10 mouse cellular contexts compared by ENCODE assay signal in genomic region chr1:151944457-151945223, GRCm38 (mm10).
DNase-seq lines count a peak whose midpoint lies in the region; ATAC-seq and TF ChIP-seq lines count a peak whose summit lies in the region.
"Had no signal": no experiment of that assay in that cellular context is flagged by ENCODE, and none has a peak within 500 bp of the region (broad histone marks: within the 10 kb centered on the region; RNA-seq: fewer than 3 reads in every experiment).

No protein-coding gene starts in this region.

- no peak overlapping the region for H3K9ac ChIP-seq in heart, embryonic 11.5 days (ENCODE audit: low read depth, low read length)
- H3K9ac ChIP-seq in hindbrain, embryonic 16.5 days (ENCODE audit: low read depth, low read length), result no peak overlapping the region
- no peak overlapping the region for H3K9ac ChIP-seq in midbrain, postnatal 0 days (replicated peaks; ENCODE audit: low read length, poor library complexity, severe bottlenecking)
- H3K9ac ChIP-seq: limb, embryonic 13.5 days had no signal

- H3K27me3 ChIP-seq in heart, embryonic 10.5 days (ENCODE audit: insufficient read depth, poor library complexity, severe bottlenecking), result no peaks in the 10 kb centered on the region
- no peaks in the 10 kb centered on the region for H3K27me3 ChIP-seq in heart, embryonic 11.5 days (ENCODE audit: control insufficient read depth, insufficient read depth, low read length)
- H3K27me3 ChIP-seq in hindbrain, embryonic 16.5 days (replicated peaks; ENCODE audit: control insufficient read depth, insufficient read depth, low read length), result no peaks in the 10 kb centered on the region
- H3K27me3 ChIP-seq in midbrain, postnatal 0 days (ENCODE audit: insufficient read depth, low read length), result no peaks in the 10 kb centered on the region
- H3K27me3 ChIP-seq: limb, embryonic 13.5 days had no signal

- H3K4me3 ChIP-seq in heart, embryonic 10.5 days, result no peak overlapping the region
- no peak overlapping the region for H3K4me3 ChIP-seq in heart, embryonic 11.5 days (ENCODE audit: low read depth, low read length)
- no peak overlapping the region for H3K4me3 ChIP-seq in hindbrain, embryonic 16.5 days (ENCODE audit: low read length)
- H3K4me3 ChIP-seq in midbrain, postnatal 0 days (ENCODE audit: low read depth, low read length), result no peak overlapping the region
- H3K4me3 ChIP-seq: limb, embryonic 13.5 days had no signal

- no peak for TF ChIP-seq CTCF in midbrain, postnatal 0 days (IDR thresholded peaks at IDR 0.05)

- no peak for ATAC-seq in heart, embryonic 11.5 days (replicated peaks; ENCODE audit: insufficient number of reproducible peaks, low FRiP score, low TSS enrichment)
- peak; percentile 50; the same call in 1 of the 2 replicates for ATAC-seq in common myeloid progenitor, adult 5-6 weeks (replicated peaks; ENCODE audit: low read depth, poor library complexity, severe bottlenecking)
- ATAC-seq in hindbrain, embryonic 16.5 days, result peak; percentile 61
- ATAC-seq in midbrain, postnatal 0 days (ENCODE audit: low FRiP score), result peak; percentile 59

- no peak overlapping the region for H3K4me2 ChIP-seq in heart, embryonic 11.5 days
- H3K4me2 ChIP-seq in hindbrain, embryonic 16.5 days (ENCODE audit: low read length), result no peak overlapping the region
- no peak overlapping the region for H3K4me2 ChIP-seq in midbrain, postnatal 0 days (ENCODE audit: low read depth, low read length, poor library complexity, severe bottlenecking)
- H3K4me2 ChIP-seq: limb, embryonic 13.5 days had no signal

- WGBS in heart, embryonic 10.5 days, result 37% methylated on average over 10 of the region's 10 CpGs
- 37% methylated on average over 10 of the region's 10 CpGs for WGBS in heart, embryonic 11.5 days (ENCODE audit: insufficient replicate concordance)
- 14% methylated on average over 10 of the region's 10 CpGs for WGBS in hindbrain, embryonic 16.5 days
- 16% methylated on average over 10 of the region's 10 CpGs for WGBS in midbrain, postnatal 0 days

- no peaks in the 10 kb centered on the region for H3K9me3 ChIP-seq in heart, embryonic 10.5 days
- H3K9me3 ChIP-seq in heart, embryonic 11.5 days (replicated peaks; ENCODE audit: control insufficient read depth, low read length), result no peaks in the 10 kb centered on the region
- no peaks in the 10 kb centered on the region for H3K9me3 ChIP-seq in hindbrain, embryonic 16.5 days (ENCODE audit: control insufficient read depth, low read length)
- H3K9me3 ChIP-seq in midbrain, postnatal 0 days (ENCODE audit: low read length), result no peaks in the 10 kb centered on the region
- H3K9me3 ChIP-seq: limb, embryonic 13.5 days had no signal

- peaks cover 77% of the 10 kb centered on the region for H3K4me1 ChIP-seq in heart, embryonic 10.5 days
- H3K4me1 ChIP-seq in heart, embryonic 11.5 days (ENCODE audit: control insufficient read depth, insufficient read depth, low read length), result peaks cover 59% of the 10 kb centered on the region
- peaks cover 27% of the 10 kb centered on the region for H3K4me1 ChIP-seq in hindbrain, embryonic 16.5 days (ENCODE audit: control insufficient read depth, insufficient read depth, low read depth, low read length)
- H3K4me1 ChIP-seq in midbrain, postnatal 0 days (ENCODE audit: insufficient read depth, low read length), result peaks cover 29% of the 10 kb centered on the region; the same call in 1 of the 2 replicates

- no peaks in the 10 kb centered on the region for H3K36me3 ChIP-seq in heart, embryonic 10.5 days
- H3K36me3 ChIP-seq in heart, embryonic 11.5 days (ENCODE audit: control insufficient read depth, insufficient read depth, low read length), result no peaks in the 10 kb centered on the region
- H3K36me3 ChIP-seq in hindbrain, embryonic 16.5 days (ENCODE audit: control insufficient read depth, insufficient read depth, low read length), result no peaks in the 10 kb centered on the region
- no peaks in the 10 kb centered on the region for H3K36me3 ChIP-seq in midbrain, postnatal 0 days (ENCODE audit: insufficient read depth, low read length)
- H3K36me3 ChIP-seq: limb, embryonic 13.5 days had no signal

- DNase-seq in heart, embryonic 10.5 days (ENCODE audit: low spot score), result no peak
- DNase-seq in midbrain, postnatal 0 days (ENCODE audit: low spot score), result peak; percentile 48
- no peak for DNase-seq in cerebellum, adult 9-10 months
- DNase-seq in adrenal gland, adult 2 months, result no peak
- no peak for DNase-seq in urinary bladder, postnatal 14 days (ENCODE audit: low spot score)
- DNase-seq: right cerebral cortex, adult 18-20 months had no signal

- peak overlapping the region; percentile 42; the same call in 1 of the 2 replicates for H3K27ac ChIP-seq in heart, embryonic 10.5 days
- H3K27ac ChIP-seq in heart, embryonic 11.5 days (ENCODE audit: low read depth, low read length), result no peak overlapping the region
- peak overlapping the region; percentile 3; the same call in 1 of the 2 replicates for H3K27ac ChIP-seq in hindbrain, embryonic 16.5 days (ENCODE audit: low read depth, low read length)
- H3K27ac ChIP-seq in midbrain, postnatal 0 days (ENCODE audit: low read depth, low read length), result peak overlapping the region; percentile 39
- H3K27ac ChIP-seq: limb, embryonic 13.5 days had no signal
